19 mouse cellular contexts compared by ENCODE assay signal in the genomic region with DNA sequence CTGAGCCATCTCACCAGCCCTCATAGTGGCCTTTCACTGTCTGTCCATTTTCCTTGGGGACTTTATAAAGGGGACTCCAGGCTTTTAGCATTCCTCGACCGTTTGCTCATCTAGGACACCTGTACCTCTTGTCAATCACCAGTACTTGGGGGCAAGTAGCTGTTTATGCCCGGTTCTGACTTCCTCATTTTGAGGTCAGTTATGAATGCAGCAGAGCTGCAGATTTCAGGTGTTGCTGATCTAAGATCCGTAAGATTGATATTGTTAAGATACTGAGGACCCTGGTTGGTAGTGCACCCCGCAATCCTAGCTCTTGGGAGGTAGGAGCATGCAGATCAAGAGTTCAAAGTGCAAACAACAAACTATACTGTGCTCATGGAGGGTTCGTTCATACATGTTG.
"Had no signal": no experiment of that assay in that cellular context is flagged by ENCODE, and none has a peak within 500 bp of the region (broad histone marks: within the 10 kb centered on the region; RNA-seq: fewer than 3 reads in every experiment).

No protein-coding gene starts in this region.

- H3K4me1 ChIP-seq: limb, embryonic 13.5 days had no signal

- H3K27ac ChIP-seq: kidney, postnatal 0 days; limb, embryonic 10.5 days; limb, embryonic 13.5 days; liver, embryonic 13.5 days; macrophage; midbrain, embryonic 10.5 days; midbrain, embryonic 13.5 days; neural tube, embryonic 13.5 days; stomach, postnatal 0 days had no signal

- H3K27me3 ChIP-seq: limb, embryonic 13.5 days; liver, embryonic 13.5 days; megakaryocyte, embryonic 14.5 days; midbrain, embryonic 13.5 days; neural tube, embryonic 13.5 days had no signal

- H3K9ac ChIP-seq: limb, embryonic 13.5 days; liver, embryonic 13.5 days; midbrain, embryonic 13.5 days; neural tube, embryonic 13.5 days had no signal

- ATAC-seq: intestine, postnatal 0 days; midbrain, embryonic 13.5 days; midbrain, embryonic 16.5 days had no signal

- H3K9me3 ChIP-seq: limb, embryonic 10.5 days; limb, embryonic 13.5 days; liver, embryonic 13.5 days; megakaryocyte, embryonic 14.5 days; midbrain, embryonic 10.5 days; midbrain, embryonic 13.5 days; neural tube, embryonic 13.5 days had no signal

- DNase-seq: kidney, adult 2 months; kidney, postnatal 25 days; liver; liver, embryonic 13.5 days; lung, adult 2 months; retina, postnatal 1 day; right cerebral cortex, postnatal 25 days had no signal

- H3K4me2 ChIP-seq: limb, embryonic 13.5 days; liver, embryonic 13.5 days; midbrain, embryonic 13.5 days; neural tube, embryonic 13.5 days had no signal

- H3K4me3 ChIP-seq: limb, embryonic 10.5 days; limb, embryonic 13.5 days; liver, embryonic 13.5 days; midbrain, embryonic 10.5 days; midbrain, embryonic 13.5 days; myocyte; neural tube, embryonic 13.5 days had no signal
